Mouse (Mus musculus) bone marrow macrophage, adult 2 months (primary cell): ENCODE measurements around the gene Mpdu1.

Experiments
- CTCF ChIP-seq: IDR thresholded peaks from 2 replicates; pipeline ENCODE4 v1.5.1; 2012; ENCODE audit warnings: low read depth, mild to moderate bottlenecking, low read length, moderate library complexity
- POLR2A ChIP-seq: IDR thresholded peaks from 2 replicates; pipeline ENCODE4 v1.6.1; 2012; ENCODE audit warnings: mild to moderate bottlenecking, low read depth, low read length, borderline replicate concordance

DNA sequence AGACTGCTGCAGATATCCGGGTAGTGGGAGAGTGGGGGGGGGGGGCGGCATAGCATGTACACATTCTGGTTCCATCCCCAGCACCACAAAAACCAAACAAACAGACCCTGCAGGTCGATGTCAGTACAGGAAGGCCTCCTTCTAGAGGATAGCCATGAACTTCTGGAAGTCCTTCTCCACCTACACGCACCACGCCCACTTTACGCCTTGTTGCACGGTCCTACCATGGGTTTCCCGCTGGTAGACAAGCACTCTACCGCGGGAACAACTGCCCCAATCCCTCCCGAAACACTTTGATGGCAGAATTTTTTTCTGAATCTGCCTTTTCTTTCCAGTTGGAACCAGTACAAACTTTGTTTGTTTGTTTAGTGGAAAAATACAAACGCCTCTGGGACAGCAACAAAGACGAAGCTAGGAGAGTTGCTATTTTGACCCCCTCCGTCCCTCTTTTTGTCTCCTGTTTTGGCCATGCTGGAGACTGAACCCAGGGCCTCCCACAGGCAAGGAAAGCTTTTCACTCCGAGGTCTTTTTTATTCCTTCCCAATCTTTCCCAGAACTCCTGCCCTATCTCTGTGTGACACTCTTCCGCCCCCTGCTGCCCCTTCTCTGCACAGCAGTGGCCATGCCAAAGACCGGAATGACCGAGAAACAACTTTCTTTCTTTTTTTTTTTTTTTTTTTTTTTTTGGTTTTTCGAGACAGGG is 48.7 kb downstream of the Mpdu1 start:
- TF ChIP-seq CTCF: peak; percentile 76
- no peak for TF ChIP-seq POLR2A
